10 mouse cellular contexts compared by ENCODE assay signal in genomic region chr10:59667377-59667776, GRCm38 (mm10). TPM values are rescaled to one million over a fixed set of nuclear protein-coding genes. Genes with fewer than 3 reads are reported as not detected.
A peak's percentile ranks its signal among the peaks of the same experiment; 100 is the strongest.
DNase-seq lines count a peak whose midpoint lies in the region; ATAC-seq and TF ChIP-seq lines count a peak whose summit lies in the region.
"Had no signal": no experiment of that assay in that cellular context is flagged by ENCODE, and none has a peak within 500 bp of the region (broad histone marks: within the 10 kb centered on the region; RNA-seq: fewer than 3 reads in every experiment).

No protein-coding gene starts in this region.

- TF ChIP-seq POLR2A in MEL (IDR thresholded peaks at IDR 0.05; ENCODE audit: control insufficient read depth in 1 of 2, insufficient read depth in 1 of 2, low read depth in 1 of 2, low read length in 2 of 2, poor library complexity in 1 of 2): no peak

- no peaks in the 10 kb centered on the region for H3K9me3 ChIP-seq in MEL (replicated peaks; ENCODE audit: insufficient read depth, low read length)
- H3K9me3 ChIP-seq in kidney, postnatal 0 days (replicated peaks; ENCODE audit: low read length): no peaks in the 10 kb centered on the region

- H3K4me3 ChIP-seq in MEL (ENCODE audit: control insufficient read depth in 1 of 2, insufficient read depth in 1 of 2, low read depth in 2 of 2, low read length in 2 of 2): no peak overlapping the region
- H3K4me3 ChIP-seq in kidney, postnatal 0 days (replicated peaks; ENCODE audit: low read depth, low read length): no peak overlapping the region

- WGBS in kidney, postnatal 0 days: 59% methylated on average over 6 of the region's 6 CpGs

- intact Hi-C loops in heart, postnatal 25 days (cut with DNase I): no loop called here

- TF ChIP-seq RAD21 in MEL (IDR thresholded peaks at IDR 0.05; ENCODE audit: low read depth, low read length): no peak

- H3K4me2 ChIP-seq in kidney, postnatal 0 days (ENCODE audit: low read length): no peak overlapping the region

- ATAC-seq in kidney, postnatal 0 days (replicated peaks; ENCODE audit: low FRiP score, low read depth): no peak
- ATAC-seq in megakaryocyte progenitor cell, adult 5-6 weeks (replicated peaks; ENCODE audit: poor library complexity): peak; percentile 51
- no peak for ATAC-seq in megakaryocyte-erythroid progenitor cell, adult 5-6 weeks (replicated peaks; ENCODE audit: low FRiP score, low TSS enrichment, poor library complexity, severe bottlenecking)

- peaks cover 8% of the 10 kb centered on the region in 2 experiments for H3K4me1 ChIP-seq in MEL (ENCODE audit: control insufficient read depth in 1 of 2, insufficient read depth in 2 of 2, low read length in 2 of 2)
- H3K4me1 ChIP-seq in kidney, postnatal 0 days (replicated peaks; ENCODE audit: insufficient read depth, low read length): no peaks in the 10 kb centered on the region

- H3K27me3 ChIP-seq in MEL (ENCODE audit: control insufficient read depth in 1 of 2, insufficient read depth in 2 of 2, low read length in 2 of 2): no peaks in the 10 kb centered on the region
- no peaks in the 10 kb centered on the region for H3K27me3 ChIP-seq in kidney, postnatal 0 days (ENCODE audit: insufficient read depth, low read length)

- peaks cover 0 to 5% of the 10 kb centered on the region in 2 experiments; a peak in 2 of 4 replicates for H3K36me3 ChIP-seq in MEL (ENCODE audit: control insufficient read depth in 1 of 2, insufficient read depth in 2 of 2, low read length in 2 of 2)
- no peaks in the 10 kb centered on the region for H3K36me3 ChIP-seq in kidney, postnatal 0 days (ENCODE audit: insufficient read depth, low read length)

- H3K9ac ChIP-seq in MEL (ENCODE audit: control insufficient read depth, low read depth, low read length, poor library complexity, severe bottlenecking): no peak overlapping the region
- H3K9ac ChIP-seq in kidney, postnatal 0 days (ENCODE audit: low read depth, low read length): no peak overlapping the region

- no peak overlapping the region for H3K27ac ChIP-seq in MEL (ENCODE audit: control insufficient read depth, low read depth, low read length)
- no peak overlapping the region for H3K27ac ChIP-seq in kidney, postnatal 0 days

- peak; percentile 19 to 52 for DNase-seq in heart, adult 18-20 months
- DNase-seq in heart, postnatal 25 days (ENCODE audit: low spot score): no peak
- peak; percentile 82 for DNase-seq in MEL (ENCODE audit: low read depth, low spot score)
- DNase-seq in cerebellum, adult 8-10 months: peak; percentile 62
- DNase-seq in kidney, postnatal 0 days (ENCODE audit: low spot score): peak; percentile 22
- no peak for DNase-seq in liver

- no peak for TF ChIP-seq CTCF in MEL (IDR thresholded peaks at IDR 0.05 in 2 of 3, conservative IDR thresholded peaks at IDR 0.05 in 1 of 3; ENCODE audit: control insufficient read depth in 1 of 3, insufficient read depth in 1 of 3, low read depth in 2 of 3, low read length in 3 of 3, poor library complexity in 1 of 3, severe bottlenecking in 1 of 3)
- TF ChIP-seq CTCF in kidney, postnatal 0 days (IDR thresholded peaks at IDR 0.05; ENCODE audit: low read depth): no peak

- no peaks in the 10 kb centered on the region for H3K79me2 ChIP-seq in MEL (ENCODE audit: control insufficient read depth, insufficient read depth, low read length, poor library complexity)

- TF ChIP-seq EP300 in MEL (IDR thresholded peaks at IDR 0.05; ENCODE audit: low read depth in 1 of 2, low read length in 2 of 2): peak in 1 of 2 experiments; percentile 61; a peak in 2 of 4 replicates

TF ChIP-seq in MEL, 35 proteins besides CTCF, POLR2A, EP300 and RAD21:
- TF ChIP-seq NELFE (IDR thresholded peaks at IDR 0.05; ENCODE audit: low read depth, low read length) (no peak), USF1 (IDR thresholded peaks at IDR 0.05; ENCODE audit: low read depth, low read length) (no peak), GATA1 (IDR thresholded peaks at IDR 0.05; ENCODE audit: low read depth, low read length) (0 out of 2 replicates have a peak, but pooled peaks have one; percentile 11), TBP (IDR thresholded peaks at IDR 0.05; ENCODE audit: low read depth, low read length) (peak; percentile 90), E2F4 (IDR thresholded peaks at IDR 0.05; ENCODE audit: borderline replicate concordance, low read depth, low read length) (no peak), USF2 (IDR thresholded peaks at IDR 0.05; ENCODE audit: borderline replicate concordance in 1 of 2, insufficient read depth in 1 of 2, low read depth in 1 of 2, low read length in 2 of 2) (no peak), JUND (IDR thresholded peaks at IDR 0.05; ENCODE audit: low read depth, low read length) (no peak), ZKSCAN1 (IDR thresholded peaks at IDR 0.05; ENCODE audit: low read depth, low read length) (no peak), POLR2AphosphoS2 (IDR thresholded peaks at IDR 0.05; ENCODE audit: low read length) (no peak), ZMIZ1 (IDR thresholded peaks at IDR 0.05; ENCODE audit: low read depth, low read length) (no peak), RCOR1 (IDR thresholded peaks at IDR 0.05; ENCODE audit: low read depth, low read length) (peak; percentile 47; the same call in 1 of the 2 replicates), KAT2A (conservative IDR thresholded peaks at IDR 0.05; ENCODE audit: low read depth, low read length) (no peak), ZNF384 (IDR thresholded peaks at IDR 0.05; ENCODE audit: low read depth, low read length) (no peak), CHD2 (IDR thresholded peaks at IDR 0.05; ENCODE audit: low read length) (no peak), UBTF (IDR thresholded peaks at IDR 0.05; ENCODE audit: borderline replicate concordance, insufficient read depth, low read depth, low read length) (no peak), MAFK (IDR thresholded peaks at IDR 0.05; ENCODE audit: borderline replicate concordance, low read depth, low read length) (no peak), SMC3 (IDR thresholded peaks at IDR 0.05; ENCODE audit: low read depth, low read length) (no peak), CHD1 (IDR thresholded peaks at IDR 0.05; ENCODE audit: low read depth, low read length) (no peak), SIN3A (IDR thresholded peaks at IDR 0.05; ENCODE audit: low read length) (no peak), MYC (IDR thresholded peaks at IDR 0.05; ENCODE audit: low read depth, low read length) (no peak), GABPA (IDR thresholded peaks at IDR 0.05; ENCODE audit: low read depth, low read length) (no peak), MEF2A (IDR thresholded peaks at IDR 0.05; ENCODE audit: extremely low read depth, insufficient replicate concordance, low read depth, low read length, poor library complexity, severe bottlenecking) (no peak), TAL1 (IDR thresholded peaks at IDR 0.05; ENCODE audit: low read length) (no peak; the same call in 1 of the 2 replicates), BHLHE40 (IDR thresholded peaks at IDR 0.05; ENCODE audit: borderline replicate concordance, low read depth, low read length) (no peak), HCFC1 (IDR thresholded peaks at IDR 0.05; ENCODE audit: low read depth, low read length) (no peak), MXI1 (IDR thresholded peaks at IDR 0.05; ENCODE audit: low read depth, low read length) (peak; percentile 53; the same call in 1 of the 2 replicates), ETS1 (IDR thresholded peaks at IDR 0.05; ENCODE audit: low read depth, low read length) (0 out of 2 replicates have a peak, but pooled peaks have one; percentile 18), POLR2AphosphoS5 (IDR thresholded peaks at IDR 0.05; ENCODE audit: borderline replicate concordance, low read depth, low read length) (no peak), TCF12 (IDR thresholded peaks at IDR 0.05; ENCODE audit: low read depth, low read length) (0 out of 2 replicates have a peak, but pooled peaks have one; percentile 25), MYB (IDR thresholded peaks at IDR 0.05; ENCODE audit: low read depth, low read length) (no peak), MAZ (IDR thresholded peaks at IDR 0.05; ENCODE audit: low read depth, low read length) (no peak)
TF ChIP-seq in MEL: peak in this region for 6.

RNA-seq across cellular contexts. Expression of gene Micu1, which starts 34.9 kb away (rescaled TPM):
- total RNA-seq in heart, adult 18-20 months (2021): 10 to 100 TPM; 24.3 to 25.8 TPM
- total RNA-seq in heart, postnatal 25 days (2021): 10 to 100 TPM; 18.8 to 24.9 TPM
- total RNA-seq in MEL (2012; rRNA removed): 16.9 and 18.0 TPM in 2 replicates
- polyA plus RNA-seq in MEL (2012; ENCODE audit: insufficient read depth in 1 of 2, insufficient read length in 2 of 2, low read depth in 1 of 2, low replicate concordance in 2 of 2, missing spikeins in 1 of 2): 10 to 100 TPM in 1 of 2 experiments, not detected in 1; 26.8 TPM
- 60.9 and 65.8 TPM in 2 replicates for polyA plus RNA-seq in kidney, postnatal 0 days (2015; fragmentation: Nextera tagmentation; extraction: Ambion mirVana)
- total RNA-seq in megakaryocyte progenitor cell, adult 5-6 weeks (2015): 42.0 and 51.5 TPM in 2 replicates
- total RNA-seq in megakaryocyte progenitor cell, adult 5-6 weeks (2017): 60.3 and 60.7 TPM in 2 replicates
- 23.9 and 26.3 TPM in 2 replicates for total RNA-seq in megakaryocyte-erythroid progenitor cell, adult 5-6 weeks (2014; fragmentation: Nextera tagmentation)
- 25.9 and 26.5 TPM in 2 replicates for total RNA-seq in megakaryocyte-erythroid progenitor cell, adult 5-6 weeks (2017)

RNA-seq across cellular contexts. Expression of gene Mcu, which starts 50.9 kb away (rescaled TPM):
- total RNA-seq in heart, adult 18-20 months (2021): 10 to 100 TPM; 21.3 to 22.6 TPM
- total RNA-seq in heart, postnatal 25 days (2021): 10 to 100 TPM; 21.3 to 22.6 TPM
- total RNA-seq in MEL (2012; rRNA removed): 7.7 TPM in 2 replicates
- polyA plus RNA-seq in MEL (2012; ENCODE audit: insufficient read depth in 1 of 2, insufficient read length in 2 of 2, low read depth in 1 of 2, low replicate concordance in 2 of 2, missing spikeins in 1 of 2): 1 to 10 TPM in 1 of 2 experiments, not detected in 1; 9.4 TPM
- polyA plus RNA-seq in kidney, postnatal 0 days (2015; fragmentation: Nextera tagmentation; extraction: Ambion mirVana): 36.5 and 40.2 TPM in 2 replicates
- 39.5 and 43.0 TPM in 2 replicates for total RNA-seq in megakaryocyte progenitor cell, adult 5-6 weeks (2015)
- 57.3 and 60.1 TPM in 2 replicates for total RNA-seq in megakaryocyte progenitor cell, adult 5-6 weeks (2017)
- total RNA-seq in megakaryocyte-erythroid progenitor cell, adult 5-6 weeks (2014; fragmentation: Nextera tagmentation): 8.3 and 18.9 TPM in 2 replicates
- total RNA-seq in megakaryocyte-erythroid progenitor cell, adult 5-6 weeks (2017): 19.5 and 22.0 TPM in 2 replicates

RNA-seq across cellular contexts. Expression of gene Gm10322, which starts 51.5 kb away (rescaled TPM):
- total RNA-seq in heart, adult 18-20 months (2021): not detected
- total RNA-seq in heart, postnatal 25 days (2021): not detected
- 0.58 TPM in 1 of 2 replicates, not detected in the other for total RNA-seq in MEL (2012; rRNA removed)
- not detected for polyA plus RNA-seq in MEL (2012; ENCODE audit: insufficient read depth in 1 of 2, insufficient read length in 2 of 2, low read depth in 1 of 2, low replicate concordance in 2 of 2, missing spikeins in 1 of 2)
- polyA plus RNA-seq in kidney, postnatal 0 days (2015; fragmentation: Nextera tagmentation; extraction: Ambion mirVana): 0.43 TPM in 1 of 2 replicates, not detected in the other
- total RNA-seq in megakaryocyte progenitor cell, adult 5-6 weeks (2015): not detected in 2 replicates
- not detected in 2 replicates for total RNA-seq in megakaryocyte progenitor cell, adult 5-6 weeks (2017)
- total RNA-seq in megakaryocyte-erythroid progenitor cell, adult 5-6 weeks (2014; fragmentation: Nextera tagmentation): not detected in 2 replicates
- not detected in 2 replicates for total RNA-seq in megakaryocyte-erythroid progenitor cell, adult 5-6 weeks (2017)
- polyA plus RNA-seq: heart, embryonic 14.5 days; neural tube, embryonic 11.5 days had no signal

Comparison
In these comparisons a context has a peak if more than half of its experiments do, and no peak if none do; other contexts are left out.
1. DNase-seq: peak in heart, adult 18-20 months (2 of 2), MEL (single experiment), cerebellum, adult 8-10 months (single experiment) and kidney, postnatal 0 days (single experiment); none in heart, postnatal 25 days (single experiment) and liver (single experiment).